Comparison of ENCODE assay signal across 50 mouse cellular contexts in the genomic region with DNA sequence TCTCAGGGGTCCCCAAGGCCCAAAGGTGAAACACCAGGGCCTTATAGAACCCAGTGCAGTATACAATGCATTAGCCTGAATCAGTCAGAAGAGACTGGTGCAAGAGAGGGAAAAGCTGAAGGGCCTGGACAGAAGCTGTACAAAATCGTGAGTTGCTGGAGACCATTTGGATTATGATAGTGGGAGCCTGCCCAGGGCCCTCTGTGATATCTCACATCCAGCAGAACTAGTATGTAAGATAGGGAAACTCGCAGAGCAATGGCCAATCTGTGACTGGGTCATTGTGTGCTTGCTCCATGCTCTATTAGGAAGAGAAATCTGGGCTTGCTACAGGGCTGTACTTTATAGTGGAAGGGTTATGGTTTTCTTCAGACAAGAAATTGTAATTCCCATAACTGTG. TPM values are rescaled to one million over a fixed set of nuclear protein-coding genes. Genes with fewer than 3 reads are reported as not detected.
"Had no signal": no experiment of that assay in that cellular context is flagged by ENCODE, and none has a peak within 500 bp of the region (broad histone marks: within the 10 kb centered on the region; RNA-seq: fewer than 3 reads in every experiment).

A gene (plus strand): TSS at position 84 of the 400 bp plus-strand sequence.

- H3K4me2 ChIP-seq: heart, embryonic 11.5 days; heart, embryonic 12.5 days; heart, embryonic 13.5 days; heart, embryonic 15.5 days; hindbrain, embryonic 12.5 days; hindbrain, embryonic 13.5 days; hindbrain, embryonic 14.5 days; hindbrain, embryonic 15.5 days; intestine, embryonic 15.5 days; kidney, embryonic 15.5 days had no signal

- H3K36me3 ChIP-seq: heart, embryonic 10.5 days; heart, embryonic 12.5 days; heart, embryonic 13.5 days; heart, embryonic 15.5 days; hindbrain, embryonic 10.5 days; hindbrain, embryonic 12.5 days; hindbrain, embryonic 13.5 days; hindbrain, embryonic 15.5 days; intestine, embryonic 15.5 days; kidney, embryonic 15.5 days had no signal

- H3K4me1 ChIP-seq: heart, embryonic 10.5 days; heart, embryonic 12.5 days; heart, embryonic 13.5 days; heart, embryonic 15.5 days; hindbrain, embryonic 10.5 days; hindbrain, embryonic 12.5 days; hindbrain, embryonic 13.5 days; hindbrain, embryonic 15.5 days; intestine, embryonic 15.5 days; kidney, embryonic 15.5 days had no signal

- H3K27ac ChIP-seq: heart, embryonic 10.5 days; heart, embryonic 13.5 days; heart, embryonic 15.5 days; hindbrain, embryonic 10.5 days; hindbrain, embryonic 12.5 days; hindbrain, embryonic 13.5 days; hindbrain, embryonic 14.5 days; hindbrain, embryonic 15.5 days; hindbrain, postnatal 0 days; intestine, embryonic 15.5 days; kidney, embryonic 15.5 days; kidney, postnatal 0 days; layer of hippocampus, adult 2 months had no signal

- H3K27me3 ChIP-seq: heart, embryonic 12.5 days; heart, embryonic 13.5 days; heart, embryonic 15.5 days; hindbrain, embryonic 12.5 days; hindbrain, embryonic 13.5 days; hindbrain, embryonic 15.5 days; intestine, embryonic 15.5 days; kidney, embryonic 15.5 days had no signal

- H3K9ac ChIP-seq: heart, embryonic 12.5 days; heart, embryonic 13.5 days; heart, embryonic 15.5 days; hindbrain, embryonic 12.5 days; hindbrain, embryonic 13.5 days; hindbrain, embryonic 14.5 days; hindbrain, embryonic 15.5 days; intestine, embryonic 15.5 days; kidney, embryonic 15.5 days had no signal

- H3K4me3 ChIP-seq: heart, embryonic 10.5 days; heart, embryonic 12.5 days; heart, embryonic 13.5 days; heart, embryonic 15.5 days; hindbrain, embryonic 10.5 days; hindbrain, embryonic 12.5 days; hindbrain, embryonic 13.5 days; hindbrain, embryonic 15.5 days; intestine, embryonic 15.5 days; kidney, embryonic 15.5 days; layer of hippocampus, adult 2 months had no signal

- DNase-seq: heart, postnatal 10 days; heart, postnatal 14 days; heart, postnatal 36 days; heart, postnatal 4 days; kidney, adult 11 months; kidney, adult 18-20 months; kidney, adult 2 months; kidney, adult 8-10 months; kidney, adult 9 months; kidney, postnatal 10 days; kidney, postnatal 14 days; kidney, postnatal 25 days; kidney, postnatal 36 days; kidney, postnatal 4 days; layer of hippocampus, adult 9-11 months; layer of hippocampus, postnatal 36 days had no signal

- H3K9me3 ChIP-seq: heart, embryonic 10.5 days; heart, embryonic 12.5 days; heart, embryonic 13.5 days; heart, embryonic 15.5 days; hindbrain, embryonic 10.5 days; hindbrain, embryonic 12.5 days; hindbrain, embryonic 13.5 days; hindbrain, embryonic 15.5 days; intestine, embryonic 15.5 days; kidney, embryonic 15.5 days had no signal

- ATAC-seq: hindbrain, embryonic 16.5 days; hindbrain, postnatal 0 days; inflammation-experienced regulatory T-cells, adult 6 months; intestine, embryonic 15.5 days; intestine, embryonic 16.5 days; intestine, postnatal 0 days had no signal

RNA-seq across cellular contexts. Expression of the gene that starts here (rescaled TPM):
- total RNA-seq: heart, adult 8-10 months; heart, postnatal 10 days; heart, postnatal 14 days; heart, postnatal 25 days; heart, postnatal 36 days; heart, postnatal 4 days; hindbrain, postnatal 0 days; layer of hippocampus, adult 18-20 months; layer of hippocampus, adult 2 months; layer of hippocampus, adult 8-10 months; layer of hippocampus, postnatal 10 days; layer of hippocampus, postnatal 14 days; layer of hippocampus, postnatal 25 days; layer of hippocampus, postnatal 36 days had no signal
- polyA plus RNA-seq: heart, embryonic 10.5 days; heart, embryonic 12.5 days; heart, embryonic 13.5 days; heart, embryonic 14.5 days; heart, embryonic 15.5 days; heart, embryonic 16.5 days; heart, postnatal 0 days; hindbrain, embryonic 10.5 days; hindbrain, embryonic 11.5 days; hindbrain, embryonic 12.5 days; hindbrain, embryonic 13.5 days; hindbrain, embryonic 14.5 days; hindbrain, embryonic 15.5 days; hindbrain, embryonic 16.5 days; hindbrain, postnatal 0 days; inflammation-experienced regulatory T-cells, adult 6 months; intestine, embryonic 14.5 days; intestine, embryonic 15.5 days; intestine, embryonic 16.5 days; intestine, postnatal 0 days; kidney, adult 2 months; kidney, embryonic 14.5 days; kidney, embryonic 15.5 days; kidney, embryonic 16.5 days; kidney, postnatal 0 days; large intestine, adult 2 months had no signal
